Mouse (Mus musculus) spleen, adult 18-20 months (tissue): ENCODE measurements at regions not wholly inside any gene's neighbourhood (a gene's known extent, or its start where the extent isn't known, plus 50 kb on each side); places are given as distances from the start of the nearest gene placed in this dataset.
A peak's percentile ranks its signal among the peaks of the same experiment; 100 is the strongest.

Source experiments
- DNase-seq, 2 experiments: peaks; one replicate each; pipeline ENCODE4 v3.0.0; 2022; ENCODE audit warnings: mixed read lengths in 2 of 2

GRCm38 (mm10) chr8:46898697-46899445, 87.8 kb upstream of the Enpp6 start:
- no peak for DNase-seq

DNA sequence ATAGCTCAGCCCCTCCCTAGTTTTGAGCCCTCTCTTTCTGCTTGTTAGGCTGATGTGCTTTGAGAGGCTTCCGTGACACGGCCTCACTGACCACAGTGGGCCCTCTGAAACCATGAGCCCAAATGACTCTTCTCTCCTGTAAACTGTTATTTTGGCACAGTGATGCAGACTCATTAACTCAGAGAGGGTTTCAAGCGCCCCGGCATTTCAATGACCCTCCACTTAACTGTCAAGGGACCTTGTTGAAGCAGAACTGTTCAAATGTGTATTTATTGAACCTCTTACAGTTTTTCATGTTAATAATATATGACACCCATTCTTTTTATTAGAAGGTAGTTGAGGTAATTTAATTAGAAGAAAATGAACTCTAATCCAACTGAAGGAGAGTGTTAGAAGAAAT, 85.9 kb upstream of the Enpp6 start:
- no peak for DNase-seq

GRCm38 (mm10) chr8:46904731-46905130, 82.0 kb upstream of the Enpp6 start:
- no peak for DNase-seq

DNA sequence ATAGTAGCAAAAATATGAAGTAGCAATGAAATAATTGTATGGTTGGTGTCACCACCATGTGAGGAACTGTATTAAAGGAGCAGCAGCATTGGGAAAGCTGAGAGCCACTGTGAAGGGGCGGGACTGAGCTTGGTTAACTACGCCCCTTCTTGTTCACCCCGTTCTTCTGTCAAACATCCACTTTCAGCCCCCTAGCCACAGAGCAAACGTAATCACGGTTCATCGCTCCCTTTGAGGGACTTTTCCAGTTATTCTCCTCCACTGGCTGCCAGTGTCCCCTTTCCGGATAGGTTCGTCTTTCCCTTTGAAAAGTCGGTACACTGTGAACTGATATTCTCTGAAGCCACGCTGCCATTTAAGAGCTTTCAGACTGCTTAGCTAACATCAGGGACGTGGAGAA, 79.3 kb upstream of the Enpp6 start:
- DNase-seq, result no peak

DNA sequence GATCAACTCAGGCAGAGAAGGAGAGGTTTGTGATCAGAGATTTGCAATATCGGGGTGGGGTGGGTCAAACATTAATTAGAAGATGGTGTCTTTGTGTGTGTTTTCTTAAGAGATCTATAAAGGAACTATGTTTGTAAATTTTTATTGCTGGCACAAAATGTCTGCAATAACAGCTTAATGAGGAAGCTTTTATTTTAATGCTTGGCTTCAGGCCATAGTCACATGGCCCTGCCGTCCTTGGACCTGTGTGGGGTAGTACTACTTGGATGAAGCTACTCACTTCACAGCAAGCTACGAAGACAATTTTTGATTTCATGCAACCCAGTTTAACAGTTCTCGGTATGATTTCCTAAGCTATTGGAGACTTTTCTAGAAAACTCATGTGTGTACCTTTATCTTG, 78.5 kb upstream of the Enpp6 start:
- DNase-seq, result no peak

- DNase-seq, result no peak
These were observed 72.7 kb upstream of the Enpp6 start for GRCm38 (mm10) chr8:46913956-46914355.

GRCm38 (mm10) chr8:46920071-46920470, 66.6 kb upstream of the Enpp6 start:
- DNase-seq, result no peak

DNA sequence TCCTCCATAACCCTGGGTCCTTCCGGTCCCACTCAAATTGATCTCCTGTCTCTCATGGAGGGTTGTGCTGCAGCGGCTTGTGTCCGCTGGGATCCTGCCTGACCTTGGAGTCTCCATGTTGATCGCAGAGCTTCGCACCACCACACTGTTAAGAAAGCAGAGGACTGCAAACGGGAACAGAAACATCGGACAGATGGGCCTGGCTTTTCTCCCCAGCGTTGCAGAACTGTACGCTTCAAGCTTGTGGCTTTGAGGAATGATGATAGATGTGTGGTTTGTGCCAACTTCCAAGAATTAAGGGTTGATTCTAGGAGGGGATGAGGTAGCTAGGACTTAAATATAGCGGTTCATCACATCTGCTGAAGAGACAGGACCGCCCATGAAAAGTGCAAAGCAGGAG, 65.6 kb upstream of the Enpp6 start:
- no peak for DNase-seq

GRCm38 (mm10) chr8:46921585-46921984, 65.1 kb upstream of the Enpp6 start:
- no peak for DNase-seq

- DNase-seq, result no peak
These were observed 61.7 kb upstream of the Enpp6 start for GRCm38 (mm10) chr8:46924787-46925548.

- no peak for DNase-seq
These were observed 58.0 kb upstream of the Enpp6 start for GRCm38 (mm10) chr8:46928718-46929117.

DNA sequence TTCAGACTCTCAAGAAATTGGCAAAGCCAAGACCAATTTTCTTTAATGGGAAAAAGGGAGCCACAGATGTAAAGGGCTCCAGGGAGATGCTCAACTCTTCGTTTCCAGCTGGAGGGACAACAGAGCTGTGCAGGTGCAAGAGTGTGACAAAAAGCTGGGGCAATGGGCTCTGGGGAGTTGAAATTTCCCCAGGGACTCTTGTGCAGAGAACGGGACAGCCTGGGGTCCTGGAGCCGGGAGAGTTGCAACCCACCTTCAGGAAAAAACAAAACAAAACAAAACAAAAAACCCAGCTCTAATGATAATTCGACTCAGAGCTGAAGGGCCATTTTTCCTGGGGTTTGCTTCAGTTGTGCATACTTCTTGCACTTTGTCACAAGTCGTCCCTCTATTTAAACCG, 57.0 kb upstream of the Enpp6 start:
- DNase-seq, result no peak

DNA sequence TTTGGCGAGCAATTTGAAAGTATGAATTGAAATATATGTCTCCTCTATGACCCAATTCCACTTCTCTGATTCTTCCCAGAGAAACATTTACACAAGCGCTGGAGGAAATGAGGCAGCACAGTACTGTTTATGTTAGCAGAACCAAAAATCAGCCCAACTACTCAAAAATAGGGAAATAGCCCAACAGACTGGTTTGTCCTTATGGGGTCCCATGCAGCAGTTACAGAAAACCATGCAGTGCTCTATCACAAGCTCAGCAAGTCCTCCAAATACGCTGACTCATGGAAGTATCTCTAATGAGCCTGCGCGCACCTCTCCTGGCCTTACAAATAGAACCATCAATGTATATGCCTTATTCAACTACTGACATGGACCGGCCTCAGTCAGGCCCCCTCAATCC, 55.4 kb upstream of the Enpp6 start:
- DNase-seq, result no peak

GRCm38 (mm10) chr8:46933256-46933655, 53.4 kb upstream of the Enpp6 start:
- DNase-seq, result no peak

- peak in 1 of 2 experiments; percentile 42 for DNase-seq
These were observed 52.4 kb upstream of the Enpp6 start for GRCm38 (mm10) chr8:46934254-46934653.

DNA sequence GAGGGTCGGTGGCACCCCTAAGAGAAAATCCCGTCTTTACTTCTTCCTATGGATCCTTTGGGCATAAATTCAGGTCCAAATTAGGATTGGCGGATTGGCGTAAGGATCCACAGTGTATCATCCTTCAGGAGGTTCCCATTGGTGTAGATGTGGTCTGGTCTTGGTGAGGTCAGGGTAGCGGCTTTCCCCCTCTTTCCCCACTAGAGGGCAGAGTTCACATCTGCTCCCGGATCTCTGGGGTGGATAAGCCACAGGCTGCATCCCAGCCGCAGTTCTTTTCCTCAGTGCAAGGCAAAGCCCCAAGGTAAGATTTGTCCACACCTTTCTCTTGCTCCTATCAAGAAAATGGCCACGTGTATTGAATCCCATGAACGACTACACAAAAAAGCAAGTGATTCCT, 51.8 kb upstream of the Enpp6 start:
- peak in 1 of 2 experiments; percentile 43 for DNase-seq

DNA sequence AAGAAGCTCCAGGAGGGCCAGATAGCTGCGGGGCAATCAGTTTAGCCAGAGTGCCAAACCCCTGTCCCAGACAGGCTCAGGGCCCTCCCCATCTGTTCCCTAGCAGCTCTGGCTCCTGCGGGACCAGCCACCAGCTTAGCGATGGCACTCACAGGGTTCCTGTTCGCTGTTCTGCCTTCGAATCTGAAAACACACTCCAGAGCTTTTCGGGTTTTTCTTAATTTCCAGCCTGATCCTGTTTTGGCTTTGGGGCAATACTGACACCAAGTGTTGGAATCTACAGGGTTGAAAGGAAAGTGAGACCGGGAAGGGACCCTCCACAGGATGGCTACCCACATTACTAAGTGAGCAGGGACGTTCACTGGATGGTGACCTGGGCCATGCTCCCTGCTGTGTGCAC, 50.6 kb upstream of the Enpp6 start:
- DNase-seq, result no peak
